Mouse (Mus musculus): ENCODE measurements around the gene Adam17.

Gene Adam17

DNA sequence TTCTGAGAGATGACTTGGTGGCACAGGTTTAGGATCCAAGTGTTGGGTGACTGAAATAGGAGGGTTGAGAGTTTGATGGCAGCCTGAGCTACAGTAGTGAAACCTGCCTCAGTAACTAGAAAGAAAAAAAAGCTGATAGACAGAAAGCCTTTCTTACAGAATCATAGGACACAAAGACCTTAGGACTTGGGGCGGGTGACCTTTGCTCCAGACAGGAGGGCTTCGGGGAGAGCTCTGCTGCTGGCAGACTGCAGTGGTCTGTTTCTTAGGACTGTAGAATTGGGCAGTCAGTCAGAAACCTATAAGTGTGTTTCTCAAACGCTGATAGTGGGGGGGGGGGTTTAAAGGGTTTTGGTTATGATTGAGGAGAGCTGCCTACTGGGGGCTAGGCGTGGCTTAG, 67.7 kb downstream of the Adam17 start:
- DNase-seq, result no peak

DNA sequence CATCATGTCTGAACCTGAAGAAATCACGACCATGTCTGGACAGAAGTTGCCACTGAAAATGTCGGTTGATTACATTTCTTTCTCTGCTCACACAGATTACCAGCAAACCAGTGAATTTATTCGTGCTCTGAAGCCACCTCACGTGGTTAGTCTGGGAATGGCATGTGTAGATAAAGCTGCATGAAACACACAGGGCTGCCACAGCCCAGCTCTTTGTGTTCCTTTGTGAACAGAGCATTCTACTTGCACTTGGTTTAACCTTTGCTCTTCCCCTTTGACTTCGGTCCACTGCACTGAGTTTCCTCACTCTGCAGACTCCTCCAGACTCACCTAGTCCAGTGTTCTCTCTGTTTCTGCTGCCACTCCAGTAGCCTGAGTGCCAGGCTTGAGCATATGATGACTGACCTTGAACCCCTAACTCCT, 71.1 kb downstream of the Adam17 start:
- DNase-seq, result peak; percentile 68

DNA sequence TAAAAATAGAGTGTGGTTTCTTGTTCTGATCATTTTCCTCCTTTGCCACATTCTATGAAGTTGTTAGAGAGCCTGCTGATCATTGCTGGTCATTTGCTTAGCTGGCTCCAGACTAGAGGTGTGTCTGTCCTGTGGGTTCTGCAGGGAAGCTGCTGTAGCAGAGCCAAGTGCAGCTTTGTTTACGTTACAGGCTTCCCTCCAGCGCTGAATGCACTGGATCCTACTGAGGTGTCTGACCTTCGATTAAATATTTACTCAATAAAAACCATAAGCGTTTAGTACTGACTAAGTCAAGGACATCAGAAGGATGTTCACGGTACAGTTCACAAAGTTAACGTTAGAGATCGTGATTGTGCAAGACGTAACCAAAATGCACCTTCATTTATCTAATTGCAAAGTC, 71.5 kb downstream of the Adam17 start:
- peak; percentile 59 for DNase-seq

DNA sequence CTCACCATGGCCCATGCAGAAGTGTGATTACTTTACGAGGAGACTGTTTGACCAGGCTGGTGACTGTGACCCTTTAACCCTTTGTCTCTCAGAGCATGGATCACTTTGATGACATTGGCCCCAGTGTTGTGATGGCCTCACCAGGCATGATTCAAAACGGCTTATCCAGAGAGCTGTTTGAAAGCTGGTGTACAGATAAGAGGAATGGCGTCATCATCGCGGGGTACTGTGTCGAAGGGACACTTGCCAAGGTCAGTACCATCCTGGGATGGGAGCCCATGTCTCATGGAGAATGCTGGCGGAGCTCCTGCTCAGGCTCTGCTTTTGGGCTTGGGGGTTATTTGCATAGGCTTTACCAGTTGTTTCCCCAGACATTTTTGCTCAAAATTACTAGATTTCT, 72.1 kb downstream of the Adam17 start:
- no peak for DNase-seq

GRCm38 (mm10) chr12:21298856-21299255, 74.6 kb downstream of the Adam17 start:
- DNase-seq, result no peak

- DNase-seq, result no peak
Observed at GRCm38 (mm10) chr12:21289651-21290050, 83.8 kb downstream of the Adam17 start.

DNA sequence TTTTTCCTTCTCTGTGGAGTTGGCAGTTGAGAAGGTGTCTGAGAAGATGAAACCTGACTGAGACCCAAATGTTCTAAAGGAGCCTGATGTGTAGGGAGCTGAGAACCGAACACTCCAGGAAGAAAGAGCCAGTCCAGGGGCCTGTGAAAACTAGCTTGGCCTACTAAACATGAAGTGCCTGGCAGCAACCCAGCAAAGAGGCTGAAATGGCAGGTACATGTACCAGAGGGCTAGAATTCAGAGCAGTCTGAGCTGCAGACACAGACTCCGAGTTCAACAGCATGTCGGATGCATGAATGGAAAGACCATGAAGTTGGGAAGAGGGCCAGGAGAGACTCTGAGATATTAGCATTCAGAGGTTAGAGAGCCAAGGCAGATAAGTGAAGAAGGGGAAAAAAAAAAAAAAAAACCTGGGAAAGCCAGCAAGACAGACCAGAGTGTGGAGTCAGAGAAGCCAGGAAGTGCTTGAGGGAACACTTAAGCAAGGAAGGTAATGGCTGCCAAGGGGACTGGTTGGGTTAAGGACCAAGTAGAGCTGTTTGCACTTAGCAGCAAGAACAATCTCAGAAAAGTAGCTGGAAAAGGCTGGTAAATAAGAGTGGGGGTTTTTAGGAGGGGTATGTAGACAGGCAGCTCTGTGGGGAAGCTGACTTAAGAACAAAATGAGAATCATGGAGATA, 84.6 kb downstream of the Adam17 start:
- DNase-seq, result no peak

DNA sequence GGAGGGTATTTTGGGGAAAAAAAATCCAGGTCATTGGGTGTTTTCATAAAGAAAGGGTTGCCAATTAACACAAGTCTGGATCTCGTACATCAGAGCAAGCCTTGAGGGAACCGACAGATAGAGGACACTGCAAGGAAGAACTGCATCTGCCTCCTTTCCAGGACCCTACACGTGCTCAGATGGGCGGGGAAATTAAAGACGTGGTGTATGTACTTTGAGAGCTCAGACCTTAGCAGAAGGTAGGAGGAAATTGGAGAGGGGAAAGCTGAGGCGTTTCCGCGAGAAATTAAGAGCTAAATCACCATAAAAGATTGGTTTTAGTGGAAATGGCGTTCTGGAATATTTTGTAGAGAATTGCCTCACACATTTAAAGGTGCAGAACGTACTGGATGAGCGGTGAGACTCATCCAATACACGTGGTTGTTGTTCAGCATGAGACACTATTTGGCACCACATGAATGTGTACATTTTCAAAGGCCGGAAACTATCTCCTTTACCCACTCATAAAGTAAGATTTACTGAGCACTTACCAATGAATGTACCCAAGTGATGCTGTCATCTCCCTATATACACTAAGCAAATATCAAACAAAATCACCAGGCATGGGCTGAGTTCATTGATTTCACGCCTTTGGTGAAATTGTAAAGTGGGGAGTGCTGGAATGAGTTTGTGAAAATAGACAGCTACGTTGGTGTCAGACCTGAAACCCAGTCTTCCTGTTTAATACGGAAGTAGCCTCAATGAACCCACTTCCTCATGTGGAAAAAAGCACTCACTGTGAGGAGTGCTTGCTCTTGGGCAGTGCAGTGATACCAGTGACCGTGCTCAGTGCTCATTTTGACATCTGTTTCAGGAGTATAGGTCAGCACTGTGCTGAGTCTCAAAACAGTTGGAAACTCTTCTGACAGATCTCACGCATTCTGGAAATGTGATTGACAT, 86.5 kb downstream of the Adam17 start:
- DNase-seq, result no peak

GRCm38 (mm10) chr12:21286243-21286622, 87.2 kb downstream of the Adam17 start, which contains the start of gene Itgb1bp1:
Itgb1bp1 (minus strand) TSS chr12:21286284.
- DNase-seq, result peak; percentile 100

DNA sequence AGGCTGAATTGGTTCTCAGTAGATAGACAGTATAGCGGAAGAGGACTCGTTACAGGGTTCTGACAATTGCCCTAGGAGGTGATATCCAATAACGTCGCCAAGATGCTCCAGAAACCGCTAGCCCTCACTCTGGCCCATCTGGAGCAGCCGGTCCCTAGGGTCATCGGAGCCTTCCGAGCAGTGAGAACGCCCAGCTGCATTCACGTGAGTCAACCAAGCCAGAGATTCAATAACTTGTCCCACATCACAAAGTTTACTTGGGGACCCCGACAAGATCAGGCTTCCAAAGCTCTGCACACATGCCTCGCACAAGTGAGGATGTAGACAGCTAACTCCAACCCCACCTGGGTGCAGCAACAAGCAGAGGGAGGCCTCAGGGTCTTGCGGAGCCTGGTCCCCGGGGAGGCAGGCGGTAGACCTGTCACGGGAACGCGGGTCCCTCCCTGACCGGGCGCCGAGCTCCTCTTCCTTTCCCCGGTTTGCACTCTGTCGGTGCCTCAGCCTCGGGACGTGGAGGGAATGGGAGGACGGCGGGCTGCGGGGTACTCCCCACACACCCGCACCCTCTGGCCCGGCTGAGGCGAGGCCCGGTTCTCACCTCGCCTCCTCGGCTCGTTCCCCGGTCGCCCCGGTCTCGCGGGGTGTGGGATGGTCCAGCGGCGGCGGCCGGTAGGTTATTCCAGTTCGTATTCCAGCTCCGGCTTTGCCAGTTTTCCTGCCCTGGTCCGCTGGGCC, 87.8 kb downstream of the Adam17 start:
- no peak for DNase-seq

DNA sequence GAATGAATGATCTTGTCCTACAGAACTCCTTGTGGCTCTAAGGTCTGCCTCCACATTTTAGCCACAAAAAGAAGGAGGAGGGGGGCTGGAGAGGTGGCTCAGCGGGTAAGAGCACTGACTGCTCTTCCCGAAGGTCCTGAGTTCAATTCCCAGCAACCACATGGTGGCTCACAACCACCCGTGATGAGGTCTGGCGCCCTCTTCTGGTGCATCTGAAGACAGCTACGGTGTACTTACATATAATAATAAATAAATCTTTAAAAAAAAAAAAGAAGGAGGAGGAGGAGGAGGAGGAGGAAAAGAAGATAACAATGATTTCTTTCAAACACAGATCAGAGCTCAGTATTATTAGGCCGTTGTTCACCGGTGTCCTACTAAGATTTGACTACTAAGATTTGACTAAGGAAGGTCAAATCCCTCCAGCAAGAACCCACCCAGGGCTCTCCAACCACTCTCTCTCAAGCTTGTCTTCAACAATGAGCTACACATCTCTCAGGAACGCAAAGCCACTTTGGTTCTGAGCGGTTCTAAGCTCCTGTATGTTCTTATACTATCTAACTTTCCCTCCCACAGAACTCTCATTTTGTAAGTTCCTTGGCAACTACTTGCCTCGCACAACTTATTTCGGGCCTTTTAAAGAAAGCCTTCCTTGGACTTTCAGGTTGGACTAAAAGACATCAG, 88.5 kb downstream of the Adam17 start, which contains the start of gene Cpsf3:
Gene Cpsf3 (plus strand): TSS at position 631 of the 681 bp plus-strand sequence.
- no peak for DNase-seq

GRCm38 (mm10) chr12:21277352-21277864, 96.0 kb downstream of the Adam17 start:
- no peak for DNase-seq

GRCm38 (mm10) chr12:21274446-21274845, 99.0 kb downstream of the Adam17 start:
- no peak for DNase-seq

All from kidney, adult 18-20 months (tissue).